Mouse (Mus musculus) midbrain, embryonic 16.5 days (tissue): ENCODE results near the gene Tet3. TPM values are rescaled to one million over a fixed set of nuclear protein-coding genes. Genes with fewer than 3 reads are reported as not detected.

ENCODE experiments used
- ATAC-seq: fragments of 200-750 bp; cut with Nextera tagmentation; 2 replicates; pipeline ENCODE4 v1.8.0; 2017; ENCODE audit warnings: moderate TSS enrichment
- H3K27ac ChIP-seq: fragments of 300-500 bp; sonication (generic); 2 replicates; pipeline ENCODE4 v1.5.1; 2014; ENCODE audit warnings: mild to moderate bottlenecking, low read length, mixed read lengths
- H3K27me3 ChIP-seq: fragments of 300-500 bp; sonication (generic); 2 replicates; pipeline ENCODE4 v1.6.1; 2014; ENCODE audit warnings: low read depth, low read length, mixed read lengths; ENCODE audit not compliant: control insufficient read depth, insufficient read depth
- H3K36me3 ChIP-seq: fragments of 300-500 bp; sonication (generic); 2 replicates; pipeline ENCODE4 v1.6.1; 2014; ENCODE audit warnings: mild to moderate bottlenecking, low read length, moderate library complexity, mixed read lengths; ENCODE audit not compliant: control insufficient read depth, insufficient read depth
- H3K4me1 ChIP-seq: fragments of 300-500 bp; sonication (generic); 2 replicates; pipeline ENCODE4 v1.6.1; 2014; ENCODE audit warnings: mild to moderate bottlenecking, low read length, mixed read lengths; ENCODE audit not compliant: control insufficient read depth, insufficient read depth
- H3K4me2 ChIP-seq: fragments of 300-500 bp; sonication (generic); 2 replicates; pipeline ENCODE4 v1.6.1; 2014; ENCODE audit warnings: mild to moderate bottlenecking, low read length, mixed read lengths
- H3K4me3 ChIP-seq: fragments of 300-500 bp; sonication (generic); 2 replicates; pipeline ENCODE4 v1.5.1; 2014; ENCODE audit warnings: low read depth, mild to moderate bottlenecking, low read length, moderate library complexity, mixed read lengths
- H3K9ac ChIP-seq: fragments of 300-500 bp; sonication (generic); 2 replicates; pipeline ENCODE4 v1.6.1; 2014; ENCODE audit warnings: low read depth, low read length, mixed read lengths
- H3K9me3 ChIP-seq: fragments of 300-500 bp; sonication (generic); replicated peaks from 2 replicates; pipeline ENCODE4 v1.6.1; 2014; ENCODE audit warnings: mild to moderate bottlenecking, low read length, mixed read lengths; ENCODE audit not compliant: control insufficient read depth, poor library complexity, severe bottlenecking
- WGBS: fragments of 180-500 bp; shearing (Covaris S2); extraction: QIAGEN DNeasy Blood & Tissue Kit; methylation state at CpG from one replicate; pipeline ENCODE4 v1.1.7; 2014; 5-methylcytosine and 5-hydroxymethylcytosine counted together
- polyA plus RNA-seq: library from polyadenylated mRNA; unstranded; fragments of >200 nt; fragmentation: Nextera tagmentation; extraction: Ambion mirVana; gene quantifications from 2 replicates; pipeline ENCODE4 v1.2.1, GENCODE M21; 2015

The Tet3 gene
- polyA plus RNA-seq, 1 experiment from 2014 or later: 53.2 TPM

GRCm38 (mm10) chr6:83426576-83426975 is 32.3 kb downstream of the Tet3 start:
- Histone ChIP-seq H3K27ac (no peak overlapping the region), H3K9me3 (no peaks in the 10 kb centered on the region), H3K9ac (no peak overlapping the region), H3K4me3 (no peak overlapping the region), H3K4me2 (no peak overlapping the region), H3K27me3 (no peaks in the 10 kb centered on the region), H3K4me1 (peaks cover 55% of the 10 kb centered on the region), H3K36me3 (0 out of 2 replicates have a peak, but pooled peaks cover 3% of the 10 kb centered on the region)
- WGBS: 94% methylated on average over 3 of the region's 3 CpGs
- ATAC-seq: no peak

- WGBS: 69% methylated on average over 4 of the region's 4 CpGs
- no peak for ATAC-seq
- Histone ChIP-seq H3K27ac (no peak overlapping the region), H3K36me3 (0 out of 2 replicates have a peak, but pooled peaks cover 3% of the 10 kb centered on the region), H3K4me3 (no peak overlapping the region), H3K4me1 (peaks cover 56% of the 10 kb centered on the region), H3K9ac (no peak overlapping the region), H3K9me3 (no peaks in the 10 kb centered on the region), H3K4me2 (no peak overlapping the region), H3K27me3 (no peaks in the 10 kb centered on the region)
Observed at GRCm38 (mm10) chr6:83424053-83424404, 34.9 kb downstream of the Tet3 start.

- no peak overlapping the region for H3K4me2 ChIP-seq
- 39% methylated on average over 8 of the region's 8 CpGs for WGBS
- no peaks in the 10 kb centered on the region for H3K9me3 ChIP-seq
- H3K4me3 ChIP-seq: no peak overlapping the region
- no peak for ATAC-seq
- H3K36me3 ChIP-seq: 0 out of 2 replicates have a peak, but pooled peaks cover 3% of the 10 kb centered on the region
- no peak overlapping the region for H3K27ac ChIP-seq
- H3K4me1 ChIP-seq: peaks cover 57% of the 10 kb centered on the region
- no peaks in the 10 kb centered on the region for H3K27me3 ChIP-seq
- H3K9ac ChIP-seq: no peak overlapping the region
Observed at GRCm38 (mm10) chr6:83423400-83424052, 35.4 kb downstream of the Tet3 start.

- Histone ChIP-seq H3K36me3 (0 out of 2 replicates have a peak, but pooled peaks cover 3% of the 10 kb centered on the region), H3K4me1 (peaks cover 50% of the 10 kb centered on the region), H3K9ac (no peak overlapping the region), H3K27ac (no peak overlapping the region), H3K9me3 (no peaks in the 10 kb centered on the region), H3K27me3 (no peaks in the 10 kb centered on the region), H3K4me2 (no peak overlapping the region), H3K4me3 (no peak overlapping the region)
- peak; percentile 16; the same call in 1 of the 2 replicates for ATAC-seq
- 16% methylated on average over 11 of the region's 11 CpGs for WGBS
Observed at GRCm38 (mm10) chr6:83421866-83422649, 36.8 kb downstream of the Tet3 start.

- H3K9ac ChIP-seq: no peak overlapping the region
- no peaks in the 10 kb centered on the region for H3K27me3 ChIP-seq
- H3K4me3 ChIP-seq: no peak overlapping the region
- no peaks in the 10 kb centered on the region for H3K9me3 ChIP-seq
- H3K36me3 ChIP-seq: no peaks in the 10 kb centered on the region
- H3K4me1 ChIP-seq: peaks cover 55% of the 10 kb centered on the region
- 91% methylated on average over 3 of the region's 3 CpGs for WGBS
- H3K4me2 ChIP-seq: no peak overlapping the region
- no peak overlapping the region for H3K27ac ChIP-seq
- no peak for ATAC-seq
Observed at GRCm38 (mm10) chr6:83419516-83419915, 39.4 kb downstream of the Tet3 start.

- Histone ChIP-seq H3K27ac (no peak overlapping the region), H3K27me3 (no peaks in the 10 kb centered on the region), H3K36me3 (no peaks in the 10 kb centered on the region), H3K9me3 (no peaks in the 10 kb centered on the region), H3K4me1 (peaks cover 54% of the 10 kb centered on the region), H3K4me3 (no peak overlapping the region), H3K4me2 (no peak overlapping the region), H3K9ac (no peak overlapping the region)
- ATAC-seq: no peak
- 91% methylated on average over 3 of the region's 3 CpGs for WGBS
Observed at GRCm38 (mm10) chr6:83417531-83417930, 41.4 kb downstream of the Tet3 start.

- Histone ChIP-seq H3K9ac (no peak overlapping the region), H3K4me3 (no peak overlapping the region), H3K36me3 (no peaks in the 10 kb centered on the region), H3K27ac (no peak overlapping the region), H3K4me1 (peaks cover 53% of the 10 kb centered on the region), H3K4me2 (no peak overlapping the region), H3K9me3 (no peaks in the 10 kb centered on the region), H3K27me3 (no peaks in the 10 kb centered on the region)
- ATAC-seq: no peak
- 92% methylated on average over 2 of the region's 2 CpGs for WGBS
Observed at GRCm38 (mm10) chr6:83417104-83417502, 41.8 kb downstream of the Tet3 start.

- Histone ChIP-seq H3K36me3 (no peaks in the 10 kb centered on the region), H3K9me3 (no peaks in the 10 kb centered on the region), H3K27me3 (no peaks in the 10 kb centered on the region), H3K9ac (no peak overlapping the region), H3K27ac (peak overlapping the region; percentile 9; the same call in 1 of the 2 replicates), H3K4me1 (peaks cover 53% of the 10 kb centered on the region), H3K4me3 (no peak overlapping the region), H3K4me2 (no peak overlapping the region)
- ATAC-seq: 0 out of 2 replicates have a peak, but pooled peaks have one; percentile 36
- 83% methylated on average over 3 of the region's 3 CpGs for WGBS
Observed at GRCm38 (mm10) chr6:83416261-83417103, 42.4 kb downstream of the Tet3 start.
